Mouse (Mus musculus): ENCODE measurements around the gene St3gal3. TPM values are rescaled to one million over a fixed set of nuclear protein-coding genes. Genes with fewer than 3 reads are reported as not detected.

St3gal3 gene
- total and polyA plus RNA-seq, 3 experiments: 16.4 to 23.3 TPM; not detected in 1

DNA sequence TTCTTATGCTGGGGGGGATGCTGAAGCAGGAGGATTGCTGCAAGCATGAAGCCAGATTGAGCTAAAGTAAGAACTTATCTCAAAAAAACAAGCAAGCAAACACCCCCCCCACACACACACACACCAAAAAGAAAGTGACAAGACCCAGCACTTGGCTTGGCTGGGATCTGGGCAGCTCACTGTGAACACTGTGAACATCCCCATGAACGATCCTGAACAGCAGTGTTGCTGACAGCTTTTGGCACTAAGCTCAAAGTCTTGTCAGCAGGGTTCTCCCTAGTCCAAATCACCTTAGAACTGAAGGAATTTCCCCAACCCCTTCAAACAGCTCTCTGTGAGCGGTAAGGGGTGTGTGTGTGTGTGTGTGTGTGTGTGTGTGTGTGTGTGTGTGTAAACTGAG lies 211.3 kb downstream of the St3gal3 start:
- no peak overlapping the region for H3K9ac ChIP-seq (ENCODE audit: control insufficient read depth, low read depth, low read length, poor library complexity, severe bottlenecking)
- no peak overlapping the region for H3K4me3 ChIP-seq (ENCODE audit: control insufficient read depth in 1 of 2, insufficient read depth in 1 of 2, low read depth in 2 of 2, low read length in 2 of 2)
- no peaks in the 10 kb centered on the region for H3K9me3 ChIP-seq (replicated peaks; ENCODE audit: insufficient read depth, low read length)
- no peaks in the 10 kb centered on the region for H3K27me3 ChIP-seq (ENCODE audit: control insufficient read depth in 1 of 2, insufficient read depth in 2 of 2, low read length in 2 of 2)
- TF ChIP-seq JUND (IDR thresholded peaks at IDR 0.05; ENCODE audit: low read depth, low read length) (no peak), GABPA (IDR thresholded peaks at IDR 0.05; ENCODE audit: low read depth, low read length) (no peak), CHD1 (IDR thresholded peaks at IDR 0.05; ENCODE audit: low read depth, low read length) (no peak), MAX (IDR thresholded peaks at IDR 0.05; ENCODE audit: low read length) (no peak), ZNF384 (IDR thresholded peaks at IDR 0.05; ENCODE audit: low read depth, low read length) (no peak), POLR2A (IDR thresholded peaks at IDR 0.05; ENCODE audit: control insufficient read depth in 1 of 2, insufficient read depth in 1 of 2, low read depth in 1 of 2, low read length in 2 of 2, poor library complexity in 1 of 2) (no peak), CTCF (IDR thresholded peaks at IDR 0.05 in 2 of 3, conservative IDR thresholded peaks at IDR 0.05 in 1 of 3; ENCODE audit: control insufficient read depth in 1 of 3, insufficient read depth in 1 of 3, low read depth in 2 of 3, low read length in 3 of 3, poor library complexity in 1 of 3, severe bottlenecking in 1 of 3) (no peak), UBTF (IDR thresholded peaks at IDR 0.05; ENCODE audit: borderline replicate concordance, insufficient read depth, low read depth, low read length) (no peak)
- H3K27ac ChIP-seq (ENCODE audit: control insufficient read depth, low read depth, low read length): no peak overlapping the region
- peaks cover 7 to 27% of the 10 kb centered on the region in 2 experiments for H3K4me1 ChIP-seq (ENCODE audit: control insufficient read depth in 1 of 2, insufficient read depth in 2 of 2, low read length in 2 of 2)
- peaks cover 0 to 14% of the 10 kb centered on the region in 2 experiments; a peak in 2 of 4 replicates for H3K36me3 ChIP-seq (ENCODE audit: control insufficient read depth in 1 of 2, insufficient read depth in 2 of 2, low read length in 2 of 2)
- DNase-seq (ENCODE audit: low read depth, low spot score): no peak
- no peaks in the 10 kb centered on the region for H3K79me2 ChIP-seq (ENCODE audit: control insufficient read depth, insufficient read depth, low read length, poor library complexity)

DNA sequence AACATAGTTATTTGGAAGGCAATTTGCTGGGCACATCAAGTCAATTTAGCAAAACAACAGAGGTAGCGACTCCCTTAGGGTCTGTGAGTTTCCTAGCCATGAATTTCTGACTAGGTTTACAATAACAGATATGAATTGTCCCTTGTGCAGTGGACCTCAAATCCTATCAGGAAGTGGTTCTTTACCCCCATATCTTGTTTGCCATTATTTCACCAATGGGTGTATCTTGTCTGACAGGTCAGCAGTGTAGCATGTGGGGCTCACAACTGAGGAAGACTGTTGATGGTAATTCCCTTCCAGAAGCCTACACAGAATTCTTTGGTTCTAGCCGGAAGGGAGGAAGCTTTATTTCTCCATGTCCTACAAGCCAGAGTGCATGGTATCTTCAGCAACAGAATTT lies 213.4 kb downstream of the St3gal3 start:
- H3K9me3 ChIP-seq (replicated peaks; ENCODE audit: insufficient read depth, low read length): no peaks in the 10 kb centered on the region
- TF ChIP-seq MEF2A (IDR thresholded peaks at IDR 0.05; ENCODE audit: extremely low read depth, insufficient replicate concordance, low read depth, low read length, poor library complexity, severe bottlenecking) (no peak), SIN3A (IDR thresholded peaks at IDR 0.05; ENCODE audit: low read length) (0 out of 2 replicates have a peak, but pooled peaks have one; percentile 17), EP300 (IDR thresholded peaks at IDR 0.05; ENCODE audit: low read depth in 1 of 2, low read length in 2 of 2) (peak in 1 of 2 experiments; percentile 60; a peak in 2 of 4 replicates), POLR2A (IDR thresholded peaks at IDR 0.05; ENCODE audit: control insufficient read depth in 1 of 2, insufficient read depth in 1 of 2, low read depth in 1 of 2, low read length in 2 of 2, poor library complexity in 1 of 2) (no peak), GATA1 (IDR thresholded peaks at IDR 0.05; ENCODE audit: low read depth, low read length) (0 out of 2 replicates have a peak, but pooled peaks have one; percentile 24)
- H3K27me3 ChIP-seq (ENCODE audit: control insufficient read depth in 1 of 2, insufficient read depth in 2 of 2, low read length in 2 of 2): no peaks in the 10 kb centered on the region
- peak; percentile 36 for DNase-seq (ENCODE audit: low read depth, low spot score)
- no peaks in the 10 kb centered on the region for H3K79me2 ChIP-seq (ENCODE audit: control insufficient read depth, insufficient read depth, low read length, poor library complexity)
- peaks cover 16 to 33% of the 10 kb centered on the region in 2 experiments for H3K4me1 ChIP-seq (ENCODE audit: control insufficient read depth in 1 of 2, insufficient read depth in 2 of 2, low read length in 2 of 2)
- H3K4me3 ChIP-seq (ENCODE audit: control insufficient read depth in 1 of 2, insufficient read depth in 1 of 2, low read depth in 2 of 2, low read length in 2 of 2): no peak overlapping the region
- H3K36me3 ChIP-seq (ENCODE audit: control insufficient read depth in 1 of 2, insufficient read depth in 2 of 2, low read length in 2 of 2): peaks cover 0 to 28% of the 10 kb centered on the region in 2 experiments; a peak in 2 of 4 replicates
- no peak overlapping the region for H3K27ac ChIP-seq (ENCODE audit: control insufficient read depth, low read depth, low read length)
- H3K9ac ChIP-seq (ENCODE audit: control insufficient read depth, low read depth, low read length, poor library complexity, severe bottlenecking): no peak overlapping the region

DNA sequence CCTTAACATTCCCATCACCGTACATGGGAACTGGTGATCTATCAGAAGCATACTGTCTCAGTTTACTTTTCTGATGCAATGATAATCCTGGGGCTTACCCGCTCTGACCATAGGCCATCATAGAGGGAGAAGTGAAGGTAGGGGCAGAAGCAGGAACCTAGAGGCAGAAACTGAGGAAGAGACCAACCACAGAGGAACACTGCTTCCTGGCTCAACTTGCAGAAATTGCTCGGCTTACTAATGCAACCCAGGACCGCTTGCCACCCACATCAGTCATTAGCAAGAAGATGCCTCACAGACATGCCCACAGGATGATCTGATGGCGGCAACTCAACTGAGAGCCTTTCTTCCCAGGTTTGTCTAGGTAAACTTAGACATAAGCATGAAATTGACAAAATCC lies 216.0 kb downstream of the St3gal3 start:
- DNase-seq (ENCODE audit: low read depth, low spot score): peak; percentile 56
- Histone ChIP-seq H3K4me3 (ENCODE audit: control insufficient read depth in 1 of 2, insufficient read depth in 1 of 2, low read depth in 2 of 2, low read length in 2 of 2) (peak overlapping the region; percentile 4 to 42; a peak in 1 of 4 replicates), H3K4me1 (ENCODE audit: control insufficient read depth in 1 of 2, insufficient read depth in 2 of 2, low read length in 2 of 2) (peaks cover 16 to 36% of the 10 kb centered on the region in 2 experiments), H3K79me2 (ENCODE audit: control insufficient read depth, insufficient read depth, low read length, poor library complexity) (peaks cover 11% of the 10 kb centered on the region), H3K9ac (ENCODE audit: control insufficient read depth, low read depth, low read length, poor library complexity, severe bottlenecking) (peak overlapping the region; percentile 61), H3K27ac (ENCODE audit: control insufficient read depth, low read depth, low read length) (peak overlapping the region; percentile 80), H3K9me3 (replicated peaks; ENCODE audit: insufficient read depth, low read length) (no peaks in the 10 kb centered on the region), H3K36me3 (ENCODE audit: control insufficient read depth in 1 of 2, insufficient read depth in 2 of 2, low read length in 2 of 2) (peaks cover 0 to 31% of the 10 kb centered on the region in 2 experiments; a peak in 2 of 4 replicates), H3K27me3 (ENCODE audit: control insufficient read depth in 1 of 2, insufficient read depth in 2 of 2, low read length in 2 of 2) (no peaks in the 10 kb centered on the region)
- TF ChIP-seq TBP (IDR thresholded peaks at IDR 0.05; ENCODE audit: low read depth, low read length): peak; percentile 58
- TF ChIP-seq SMC3 (IDR thresholded peaks at IDR 0.05; ENCODE audit: low read depth, low read length): no peak
